In the genomic region with DNA sequence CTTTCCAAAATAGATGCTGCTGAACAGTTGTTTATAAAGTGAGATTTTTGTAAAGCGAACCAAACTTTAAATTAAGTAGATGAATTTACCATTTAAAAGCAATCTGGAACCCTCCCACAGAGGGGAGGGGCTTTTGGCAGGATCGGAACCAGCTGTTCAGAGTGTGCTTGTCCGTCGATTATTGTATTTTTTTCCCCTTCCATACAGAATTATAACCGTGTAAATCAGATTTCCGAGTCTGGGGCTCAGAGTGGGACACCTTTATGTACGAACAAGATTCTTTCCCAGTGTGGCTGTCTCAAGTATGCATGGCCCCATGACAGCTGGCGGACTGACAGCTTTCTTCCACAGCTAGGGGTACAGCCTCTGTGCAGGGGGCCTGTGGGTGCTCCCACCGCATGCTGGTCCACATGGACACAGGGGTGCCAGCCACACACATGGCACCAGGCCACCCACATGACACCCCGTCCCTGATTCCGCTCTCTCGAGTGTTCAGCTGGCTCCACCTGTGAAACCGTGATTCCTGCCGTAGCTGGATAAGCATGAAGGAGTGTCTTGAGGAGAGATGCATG, we compare ENCODE assay signal across 10 mouse cellular contexts. TPM values are rescaled to one million over a fixed set of nuclear protein-coding genes. Genes with fewer than 3 reads are reported as not detected.
DNase-seq lines count a peak whose midpoint lies in the region; ATAC-seq and TF ChIP-seq lines count a peak whose summit lies in the region.
"Had no signal": no experiment of that assay in that cellular context is flagged by ENCODE, and none has a peak within 500 bp of the region (broad histone marks: within the 10 kb centered on the region; RNA-seq: fewer than 3 reads in every experiment).

No protein-coding gene starts in this region.

- no peak; the same call in 1 of the 2 replicates for ATAC-seq in intestine, embryonic 14.5 days (replicated peaks; ENCODE audit: low FRiP score, low TSS enrichment, low read depth)
- no peak for ATAC-seq in intestine, postnatal 0 days
- 0 out of 2 replicates have a peak, but pooled peaks have one; percentile 45 for ATAC-seq in midbrain, embryonic 13.5 days
- ATAC-seq in intestine, embryonic 16.5 days, result peak; percentile 53; the same call in 1 of the 2 replicates
- ATAC-seq in stomach, embryonic 15.5 days (ENCODE audit: insufficient read depth, low FRiP score, low read depth), result peak; percentile 33; the same call in 1 of the 2 replicates
- ATAC-seq: inflammation-experienced regulatory T-cells, adult 6 months had no signal

- DNase-seq in intestine, embryonic 14.5 days (ENCODE audit: low spot score), result no peak
- no peak for DNase-seq in midbrain, embryonic 10.5 days (ENCODE audit: low spot score)
- no peak for DNase-seq in hindbrain, embryonic 10.5 days (ENCODE audit: low spot score)
- DNase-seq: cerebellum, adult 11-12 months had no signal

- H3K27ac ChIP-seq in intestine, embryonic 14.5 days (ENCODE audit: low read depth), result peak overlapping the region; percentile 78
- no peak overlapping the region for H3K27ac ChIP-seq in intestine, postnatal 0 days (ENCODE audit: low read depth, low read length)
- no peak overlapping the region for H3K27ac ChIP-seq in midbrain, embryonic 13.5 days
- no peak overlapping the region for H3K27ac ChIP-seq in midbrain, embryonic 10.5 days (replicated peaks)
- peak overlapping the region; percentile 56 for H3K27ac ChIP-seq in intestine, embryonic 16.5 days (ENCODE audit: low read length)
- H3K27ac ChIP-seq in stomach, embryonic 15.5 days, result peak overlapping the region; percentile 76
- no peak overlapping the region for H3K27ac ChIP-seq in hindbrain, embryonic 10.5 days

- no peak for TF ChIP-seq CTCF in intestine, postnatal 0 days (IDR thresholded peaks at IDR 0.05; ENCODE audit: low read depth)

- peaks cover 36% of the 10 kb centered on the region for H3K4me1 ChIP-seq in intestine, embryonic 14.5 days (replicated peaks; ENCODE audit: control insufficient read depth, insufficient read depth, low read length)
- H3K4me1 ChIP-seq in intestine, postnatal 0 days (replicated peaks; ENCODE audit: control insufficient read depth, insufficient read depth, low read length), result 0 out of 2 replicates have a peak, but pooled peaks cover 7% of the 10 kb centered on the region
- H3K4me1 ChIP-seq in midbrain, embryonic 13.5 days (replicated peaks), result peaks cover 17% of the 10 kb centered on the region
- peaks cover 12% of the 10 kb centered on the region for H3K4me1 ChIP-seq in midbrain, embryonic 10.5 days
- H3K4me1 ChIP-seq in intestine, embryonic 16.5 days (ENCODE audit: control insufficient read depth, insufficient read depth, low read length), result peaks cover 21% of the 10 kb centered on the region
- H3K4me1 ChIP-seq in stomach, embryonic 15.5 days, result peaks cover 16% of the 10 kb centered on the region; the same call in 1 of the 2 replicates
- H3K4me1 ChIP-seq in hindbrain, embryonic 10.5 days (replicated peaks), result peaks cover 24% of the 10 kb centered on the region
- H3K4me1 ChIP-seq: megakaryocyte, embryonic 14.5 days had no signal

- no peak overlapping the region for H3K4me3 ChIP-seq in intestine, embryonic 14.5 days (ENCODE audit: low read depth, low read length)
- H3K4me3 ChIP-seq in intestine, postnatal 0 days (ENCODE audit: low read depth, low read length), result no peak overlapping the region
- H3K4me3 ChIP-seq in midbrain, embryonic 13.5 days (replicated peaks), result no peak overlapping the region
- H3K4me3 ChIP-seq in midbrain, embryonic 10.5 days, result no peak overlapping the region
- no peak overlapping the region for H3K4me3 ChIP-seq in intestine, embryonic 16.5 days (ENCODE audit: low read length)
- H3K4me3 ChIP-seq in stomach, embryonic 15.5 days (replicated peaks), result no peak overlapping the region
- H3K4me3 ChIP-seq in hindbrain, embryonic 10.5 days, result no peak overlapping the region
- H3K4me3 ChIP-seq: megakaryocyte, embryonic 14.5 days had no signal

- WGBS in intestine, embryonic 14.5 days, result 61% methylated on average over 14 of the region's 14 CpGs
- 75% methylated on average over 14 of the region's 14 CpGs for WGBS in intestine, postnatal 0 days
- WGBS in midbrain, embryonic 13.5 days, result 76% methylated on average over 14 of the region's 14 CpGs
- 90% methylated on average over 14 of the region's 14 CpGs for WGBS in midbrain, embryonic 10.5 days
- 60% methylated on average over 14 of the region's 14 CpGs for WGBS in intestine, embryonic 16.5 days
- WGBS in stomach, embryonic 15.5 days, result 54% methylated on average over 14 of the region's 14 CpGs
- WGBS in hindbrain, embryonic 10.5 days, result 87% methylated on average over 14 of the region's 14 CpGs

- H3K27me3 ChIP-seq in intestine, embryonic 14.5 days (replicated peaks; ENCODE audit: control insufficient read depth, insufficient read depth, low read length), result no peaks in the 10 kb centered on the region
- no peaks in the 10 kb centered on the region for H3K27me3 ChIP-seq in intestine, postnatal 0 days (replicated peaks; ENCODE audit: control insufficient read depth, insufficient read depth, low read length)
- no peaks in the 10 kb centered on the region for H3K27me3 ChIP-seq in midbrain, embryonic 13.5 days
- no peaks in the 10 kb centered on the region for H3K27me3 ChIP-seq in midbrain, embryonic 10.5 days (ENCODE audit: low read depth, poor library complexity, severe bottlenecking)
- H3K27me3 ChIP-seq in intestine, embryonic 16.5 days (replicated peaks; ENCODE audit: control insufficient read depth, insufficient read depth, low read length), result no peaks in the 10 kb centered on the region
- H3K27me3 ChIP-seq in stomach, embryonic 15.5 days (replicated peaks), result no peaks in the 10 kb centered on the region
- no peaks in the 10 kb centered on the region for H3K27me3 ChIP-seq in hindbrain, embryonic 10.5 days (ENCODE audit: insufficient read depth, poor library complexity, severe bottlenecking)

- H3K9ac ChIP-seq in intestine, embryonic 14.5 days (ENCODE audit: low read length), result no peak overlapping the region
- H3K9ac ChIP-seq in intestine, postnatal 0 days (ENCODE audit: low read depth, low read length), result no peak overlapping the region
- H3K9ac ChIP-seq in midbrain, embryonic 13.5 days (replicated peaks), result no peak overlapping the region
- no peak overlapping the region for H3K9ac ChIP-seq in intestine, embryonic 16.5 days (ENCODE audit: low read depth, low read length)
- H3K9ac ChIP-seq in stomach, embryonic 15.5 days, result no peak overlapping the region

- no peaks in the 10 kb centered on the region for H3K9me3 ChIP-seq in intestine, embryonic 14.5 days (ENCODE audit: control insufficient read depth, low read length)
- H3K9me3 ChIP-seq in intestine, postnatal 0 days (ENCODE audit: control insufficient read depth), result no peaks in the 10 kb centered on the region
- H3K9me3 ChIP-seq in midbrain, embryonic 13.5 days, result no peaks in the 10 kb centered on the region
- H3K9me3 ChIP-seq in midbrain, embryonic 10.5 days (replicated peaks), result no peaks in the 10 kb centered on the region
- H3K9me3 ChIP-seq in intestine, embryonic 16.5 days (ENCODE audit: control insufficient read depth, low read length), result no peaks in the 10 kb centered on the region
- H3K9me3 ChIP-seq in stomach, embryonic 15.5 days, result no peaks in the 10 kb centered on the region
- no peaks in the 10 kb centered on the region for H3K9me3 ChIP-seq in hindbrain, embryonic 10.5 days
- H3K9me3 ChIP-seq: megakaryocyte, embryonic 14.5 days had no signal

- no peaks in the 10 kb centered on the region for H3K36me3 ChIP-seq in intestine, embryonic 14.5 days (ENCODE audit: control insufficient read depth, insufficient read depth, low read length)
- H3K36me3 ChIP-seq in intestine, postnatal 0 days (ENCODE audit: control insufficient read depth, insufficient read depth), result no peaks in the 10 kb centered on the region
- H3K36me3 ChIP-seq in midbrain, embryonic 13.5 days, result no peaks in the 10 kb centered on the region
- H3K36me3 ChIP-seq in midbrain, embryonic 10.5 days, result no peaks in the 10 kb centered on the region
- H3K36me3 ChIP-seq in intestine, embryonic 16.5 days (ENCODE audit: control insufficient read depth, insufficient read depth, low read length), result no peaks in the 10 kb centered on the region
- H3K36me3 ChIP-seq in stomach, embryonic 15.5 days, result no peaks in the 10 kb centered on the region
- H3K36me3 ChIP-seq in hindbrain, embryonic 10.5 days, result no peaks in the 10 kb centered on the region

- H3K4me2 ChIP-seq in intestine, embryonic 14.5 days (ENCODE audit: low read length), result no peak overlapping the region
- no peak overlapping the region for H3K4me2 ChIP-seq in intestine, postnatal 0 days (replicated peaks; ENCODE audit: low read depth)
- H3K4me2 ChIP-seq in midbrain, embryonic 13.5 days (replicated peaks), result no peak overlapping the region
- H3K4me2 ChIP-seq in intestine, embryonic 16.5 days (ENCODE audit: low read depth, low read length), result no peak overlapping the region
- no peak overlapping the region for H3K4me2 ChIP-seq in stomach, embryonic 15.5 days

RNA-seq across cellular contexts. Expression of a gene that starts 32.5 kb away (rescaled TPM):
- 4.5 and 6.7 TPM in 2 replicates for polyA plus RNA-seq in intestine, embryonic 14.5 days (2014; fragmentation: Nextera tagmentation; extraction: Ambion mirVana)
- polyA plus RNA-seq in intestine, postnatal 0 days (2015; fragmentation: Nextera tagmentation; extraction: Ambion mirVana), result 1.6 and 1.8 TPM in 2 replicates
- 1.3 and 1.4 TPM in 2 replicates for polyA plus RNA-seq in midbrain, embryonic 13.5 days (2015; fragmentation: Nextera tagmentation; extraction: Ambion mirVana)
- 0.62 and 0.75 TPM in 2 replicates for polyA plus RNA-seq in midbrain, embryonic 10.5 days (2016; fragmentation: Nextera tagmentation; extraction: Ambion mirVana)
- 3.0 and 3.7 TPM in 2 replicates for polyA plus RNA-seq in intestine, embryonic 16.5 days (2015; fragmentation: Nextera tagmentation; extraction: Ambion mirVana)
- polyA plus RNA-seq in stomach, embryonic 15.5 days (2015; fragmentation: Nextera tagmentation; extraction: Ambion mirVana), result 5.2 and 5.6 TPM in 2 replicates
- 1.8 and 2.0 TPM in 2 replicates for polyA plus RNA-seq in hindbrain, embryonic 10.5 days (2016; fragmentation: Nextera tagmentation; extraction: Ambion mirVana)

Comparison
In these comparisons a context has a peak if more than half of its experiments do, and no peak if none do; other contexts are left out.
1. ATAC-seq: peak in midbrain, embryonic 13.5 days (single experiment), intestine, embryonic 16.5 days (single experiment) and stomach, embryonic 15.5 days (single experiment); none in intestine, embryonic 14.5 days (single experiment) and intestine, postnatal 0 days (single experiment).
2. H3K27ac ChIP-seq: peak in intestine, embryonic 14.5 days (single experiment), intestine, embryonic 16.5 days (single experiment) and stomach, embryonic 15.5 days (single experiment); none in intestine, postnatal 0 days (single experiment), midbrain, embryonic 13.5 days (single experiment), midbrain, embryonic 10.5 days (single experiment) and hindbrain, embryonic 10.5 days (single experiment).